Mouse (Mus musculus): Measurements from ENCODE around the gene Ppp1r9a.

Gene Ppp1r9a

DNA sequence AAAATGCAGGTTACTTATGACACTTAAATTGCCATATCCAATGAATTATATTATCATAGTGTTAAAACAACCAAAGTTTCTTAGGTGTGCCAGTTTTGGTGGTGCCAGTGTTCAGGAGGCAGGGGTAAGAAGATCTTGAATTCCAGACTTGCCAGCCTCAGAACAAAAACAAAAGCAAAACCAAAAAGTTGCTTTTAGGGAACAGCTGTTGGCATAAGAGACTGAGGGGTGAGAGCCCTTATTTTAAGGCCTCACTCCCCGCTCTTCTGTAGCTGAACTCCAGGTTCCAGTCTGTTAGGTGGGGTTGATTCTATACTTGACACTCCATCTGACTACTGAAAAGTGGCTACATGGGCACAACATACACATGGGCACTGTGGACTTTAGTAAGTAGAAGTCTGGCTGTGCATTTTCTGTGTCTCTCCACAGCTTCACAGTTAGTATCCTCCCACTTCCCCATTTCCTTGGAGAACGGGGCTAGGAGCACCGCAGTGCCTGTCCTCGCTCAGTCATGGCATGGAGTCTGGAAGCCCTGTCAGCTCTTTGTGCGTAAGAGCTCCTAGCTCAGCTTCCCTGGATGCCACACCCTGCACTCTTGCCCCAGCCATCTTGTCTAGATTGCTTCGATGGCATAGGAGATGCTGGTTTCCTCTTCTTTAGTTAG lies 103.7 kb downstream of the Ppp1r9a start:
- DNase-seq (ENCODE audit: low spot score): no peak

DNA sequence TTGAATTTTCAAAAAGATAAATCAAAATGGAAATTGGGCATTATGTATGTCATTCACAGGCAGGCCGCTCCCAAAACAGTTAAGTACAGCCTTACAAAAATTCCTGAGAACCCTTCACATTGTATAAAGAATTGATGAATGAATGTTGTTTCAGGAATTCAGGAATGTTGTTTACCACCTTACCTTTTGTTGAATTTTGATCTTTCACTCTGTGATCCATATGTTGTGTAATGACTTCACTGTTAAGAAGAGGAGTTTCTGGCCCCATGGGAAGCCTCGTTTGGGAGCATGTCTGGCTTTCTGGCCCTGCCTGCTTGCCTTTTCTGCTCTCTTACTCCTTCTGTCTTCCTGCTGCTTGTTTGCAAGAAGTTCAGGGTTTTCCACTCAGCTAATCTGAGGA lies 105.4 kb downstream of the Ppp1r9a start:
- no peak for DNase-seq (ENCODE audit: low spot score)

- DNase-seq (ENCODE audit: low spot score): no peak
Observed at GRCm38 (mm10) chr6:5008603-5009002, 105.9 kb downstream of the Ppp1r9a start.

- DNase-seq (ENCODE audit: low spot score): no peak
Observed at GRCm38 (mm10) chr6:5010553-5011416, 108.1 kb downstream of the Ppp1r9a start.

DNA sequence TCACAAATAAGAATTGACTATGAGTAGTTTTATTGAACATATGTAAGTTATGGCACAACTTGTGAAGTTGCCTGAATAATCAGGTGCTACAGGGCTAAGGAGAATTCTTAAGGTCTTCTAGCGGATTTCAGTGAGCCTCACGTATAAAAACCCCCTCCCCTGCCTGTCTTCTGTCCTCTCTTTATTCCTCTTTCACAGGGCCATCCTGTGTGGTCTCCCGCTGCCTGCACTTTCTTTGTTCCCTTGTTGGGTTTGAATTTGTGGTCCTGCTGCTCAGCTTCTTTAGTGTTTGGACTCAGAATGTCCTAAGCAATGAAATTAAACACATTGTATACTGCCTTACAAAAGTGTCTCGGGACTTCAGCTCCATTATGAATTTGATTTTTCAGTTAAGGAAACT lies 110.1 kb downstream of the Ppp1r9a start:
- no peak for DNase-seq (ENCODE audit: low spot score)

- DNase-seq (ENCODE audit: low spot score): no peak
Observed at GRCm38 (mm10) chr6:5014567-5014966, 111.8 kb downstream of the Ppp1r9a start.

GRCm38 (mm10) chr6:5015173-5015572 lies 112.5 kb downstream of the Ppp1r9a start:
- no peak for DNase-seq (ENCODE audit: low spot score)

GRCm38 (mm10) chr6:5017945-5018511 lies 115.3 kb downstream of the Ppp1r9a start:
- DNase-seq (ENCODE audit: low spot score): no peak

- DNase-seq (ENCODE audit: low spot score): no peak
Observed at GRCm38 (mm10) chr6:5019208-5019607, 116.5 kb downstream of the Ppp1r9a start.

DNA sequence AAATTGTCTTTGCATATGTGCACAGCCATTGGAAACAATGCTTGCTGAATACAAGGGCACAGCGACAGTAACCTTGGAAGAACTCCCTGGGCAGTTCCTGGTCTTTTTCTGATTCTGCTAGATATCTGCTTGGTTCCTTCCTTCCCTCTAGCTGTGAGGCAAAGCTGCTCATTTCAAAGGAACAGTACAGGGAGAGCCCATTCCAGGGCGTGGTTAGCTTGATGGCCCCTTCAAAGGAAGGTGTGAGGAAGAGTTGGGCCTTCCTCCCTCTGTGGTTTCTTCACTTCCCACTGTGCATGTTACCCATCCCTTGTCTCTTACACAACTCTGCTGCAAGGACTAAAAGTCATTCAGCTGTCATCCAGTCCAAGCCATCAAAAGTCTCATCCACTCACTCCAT lies 117.3 kb downstream of the Ppp1r9a start:
- DNase-seq (ENCODE audit: low spot score): no peak

- DNase-seq (ENCODE audit: low spot score): no peak
Observed at GRCm38 (mm10) chr6:5020510-5020909, 117.8 kb downstream of the Ppp1r9a start.

DNA sequence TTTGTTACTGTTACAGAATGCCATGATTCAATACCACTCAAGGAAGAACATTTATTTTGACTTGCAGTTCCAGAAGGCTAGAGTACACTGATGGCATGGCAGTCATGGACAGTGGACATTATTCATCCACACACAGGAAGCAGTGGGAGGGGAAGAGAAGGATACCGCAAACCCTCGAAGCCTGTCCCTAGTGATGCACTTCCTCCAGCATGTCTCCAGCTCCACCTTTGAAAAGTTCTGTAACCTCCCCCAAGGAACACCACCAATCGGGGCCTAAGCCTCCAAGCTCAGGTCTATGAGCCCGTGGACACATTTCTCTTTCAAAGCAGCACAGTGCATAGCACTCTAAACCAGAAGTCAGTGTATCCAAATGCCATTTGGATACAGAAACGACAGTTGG lies 120.0 kb downstream of the Ppp1r9a start:
- DNase-seq (ENCODE audit: low spot score): no peak

GRCm38 (mm10) chr6:5024893-5025292 lies 122.2 kb downstream of the Ppp1r9a start:
- no peak for DNase-seq (ENCODE audit: low spot score)

DNA sequence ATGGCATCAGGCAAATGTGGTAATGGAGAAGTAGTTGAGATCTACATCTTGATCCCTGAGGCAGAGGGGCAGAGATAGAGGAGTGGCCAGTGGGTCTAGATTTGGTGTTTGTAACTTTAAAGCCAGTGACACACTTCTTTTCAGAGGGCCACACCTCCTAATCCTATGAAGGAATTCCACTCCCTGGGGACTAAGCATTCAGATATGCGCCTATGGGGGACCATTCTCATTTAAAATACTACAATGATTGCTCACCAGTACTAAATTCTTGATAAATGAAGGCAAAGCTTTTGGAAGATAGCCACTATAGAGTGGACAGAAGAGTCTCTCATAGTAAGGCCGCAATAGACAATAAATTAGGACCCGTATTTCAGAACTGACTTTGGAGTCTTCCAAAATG lies 124.1 kb downstream of the Ppp1r9a start:
- no peak for DNase-seq (ENCODE audit: low spot score)

GRCm38 (mm10) chr6:5027213-5027612 lies 124.5 kb downstream of the Ppp1r9a start:
- DNase-seq (ENCODE audit: low spot score): no peak

DNA sequence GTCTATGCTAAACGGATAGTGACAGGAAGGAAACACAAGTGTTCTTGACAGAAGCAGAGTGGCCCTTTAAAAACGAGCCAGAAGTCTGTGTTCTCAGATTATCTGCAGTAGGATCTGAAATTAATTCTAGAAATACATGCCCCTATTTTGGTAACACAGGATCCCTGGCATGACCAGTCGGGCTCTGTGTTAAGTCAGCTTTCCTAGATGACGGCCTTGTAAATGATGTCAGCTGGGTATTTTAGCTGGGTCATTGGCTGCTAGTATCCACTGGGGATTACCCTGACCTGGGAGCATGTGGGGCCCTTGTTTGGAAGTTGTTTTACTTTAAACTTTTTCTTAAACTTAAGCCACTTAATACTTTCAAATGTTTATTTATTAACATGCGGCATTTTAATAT lies 125.1 kb downstream of the Ppp1r9a start:
- DNase-seq (ENCODE audit: low spot score): no peak

GRCm38 (mm10) chr6:5029205-5029927 lies 126.6 kb downstream of the Ppp1r9a start:
- no peak for DNase-seq (ENCODE audit: low spot score)

DNA sequence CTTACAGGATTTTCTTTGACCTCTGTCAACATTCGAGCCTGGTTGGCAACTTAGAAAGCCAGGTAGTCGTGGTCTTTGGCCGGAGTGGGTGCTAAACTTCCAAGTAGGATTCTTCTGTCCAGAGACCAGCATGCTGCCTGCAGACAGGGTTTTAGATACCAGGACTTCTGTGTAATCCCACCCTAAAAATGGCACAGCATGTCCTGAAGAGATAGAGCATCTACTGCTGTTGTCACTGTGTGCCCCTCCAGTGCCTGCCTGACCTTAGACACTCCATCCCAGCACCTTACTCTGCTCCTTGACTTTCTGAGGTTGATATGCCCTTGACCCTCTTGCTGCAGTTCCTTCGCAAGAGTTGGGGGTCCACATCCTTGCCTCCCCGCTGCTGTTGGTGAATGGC lies 127.2 kb downstream of the Ppp1r9a start:
- DNase-seq (ENCODE audit: low spot score): no peak

- no peak for DNase-seq (ENCODE audit: low spot score)
Observed at GRCm38 (mm10) chr6:5032986-5033633, 130.4 kb downstream of the Ppp1r9a start.

DNA sequence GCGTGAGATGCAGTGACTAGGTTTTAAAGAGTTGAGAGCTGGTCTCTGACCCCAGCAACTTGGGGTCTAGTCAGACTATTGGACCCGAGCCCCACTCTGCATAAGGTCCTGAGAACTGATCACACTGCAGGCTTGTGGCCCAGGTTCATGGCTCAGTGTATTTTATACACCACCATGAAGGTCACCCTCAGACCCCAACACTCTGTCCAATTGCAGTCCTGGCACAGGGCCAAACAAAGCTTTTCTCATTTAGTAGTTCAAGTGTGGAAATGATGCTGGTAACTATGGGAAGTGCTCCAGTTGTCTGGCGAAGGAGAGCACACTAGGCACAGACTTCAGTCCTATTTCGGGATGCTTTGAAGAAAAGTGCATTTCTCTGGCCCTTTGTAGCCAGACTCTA lies 134.5 kb downstream of the Ppp1r9a start:
- DNase-seq (ENCODE audit: low spot score): no peak

GRCm38 (mm10) chr6:5038140-5038749 lies 135.5 kb downstream of the Ppp1r9a start:
- no peak for DNase-seq (ENCODE audit: low spot score)

GRCm38 (mm10) chr6:5039316-5039715 lies 136.6 kb downstream of the Ppp1r9a start:
- DNase-seq (ENCODE audit: low spot score): no peak
